Mouse (Mus musculus): ENCODE measurements around the gene Pex5l.

DNA sequence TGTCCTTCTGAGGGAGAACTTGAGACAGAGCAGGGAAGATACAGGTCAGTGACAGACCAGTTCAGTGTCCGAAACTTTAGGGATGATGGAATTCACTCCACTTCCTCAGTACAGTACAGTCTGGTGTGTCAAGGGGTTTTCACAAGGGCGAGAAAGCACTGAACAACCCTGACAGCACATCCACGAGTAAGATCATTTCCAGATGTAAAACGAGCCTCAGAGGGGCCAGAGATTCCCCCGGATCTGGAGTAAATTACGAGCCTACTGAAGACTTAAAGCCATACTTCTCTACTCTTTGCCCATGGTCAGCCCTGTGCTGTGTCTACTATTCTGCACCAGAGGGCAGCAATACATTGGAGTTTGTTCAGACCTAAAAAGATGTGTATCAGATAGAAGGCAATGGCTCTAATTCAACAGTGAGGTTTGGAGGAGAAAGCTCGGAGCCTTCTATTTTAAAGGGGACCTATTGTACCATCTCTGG is 232.9 kb downstream of the Pex5l start:
- peak; percentile 38; the same call in 1 of the 2 replicates for TF ChIP-seq CTCF (IDR thresholded peaks at IDR 0.05; ENCODE audit: low read depth)
- TF ChIP-seq EP300 (IDR thresholded peaks at IDR 0.05; ENCODE audit: low read depth), result no peak

Data from liver, postnatal 0 days (tissue).